Mouse (Mus musculus): ENCODE results near the gene Pla2g5.
"Not testable (repeated sequence)": the region's sequence is repeated elsewhere in the genome, so short reads cannot be mapped to it uniquely, and the experiment has no call there.

Gene Pla2g5

GRCm38 (mm10) chr4:138863344-138863998, at the start of gene Pla2g5:
Gene Pla2g5, minus strand, starts transcription at chr4:138863482.
- no peak for DNase-seq

- no peak for DNase-seq
Measured at GRCm38 (mm10) chr4:138905624-138906337, 42.5 kb upstream of the Pla2g5 start.

- no peak for DNase-seq
Measured at GRCm38 (mm10) chr4:138899361-138899760, 36.1 kb upstream of the Pla2g5 start.

- DNase-seq = not testable (repeated sequence)
Measured at GRCm38 (mm10) chr4:138893789-138894188, 30.5 kb upstream of the Pla2g5 start.

GRCm38 (mm10) chr4:138892655-138893054, 29.4 kb upstream of the Pla2g5 start:
- DNase-seq = no peak

- DNase-seq = no peak
Measured at GRCm38 (mm10) chr4:138889635-138890034, 26.4 kb upstream of the Pla2g5 start.

- DNase-seq = no peak
Measured at GRCm38 (mm10) chr4:138889165-138889564, 25.9 kb upstream of the Pla2g5 start.

- DNase-seq = peak; percentile 62 to 88
Measured at GRCm38 (mm10) chr4:138884261-138884660, 21.0 kb upstream of the Pla2g5 start.

- no peak for DNase-seq
Measured at GRCm38 (mm10) chr4:138882179-138882578, 18.9 kb upstream of the Pla2g5 start.

GRCm38 (mm10) chr4:138880811-138881584, 17.7 kb upstream of the Pla2g5 start:
- no peak for DNase-seq

GRCm38 (mm10) chr4:138879808-138880207, 16.5 kb upstream of the Pla2g5 start:
- DNase-seq = no peak

GRCm38 (mm10) chr4:138878783-138879182, 15.5 kb upstream of the Pla2g5 start:
- no peak for DNase-seq

GRCm38 (mm10) chr4:138877731-138878130, 14.4 kb upstream of the Pla2g5 start, which contains the start of gene Pla2g2e:
Gene Pla2g2e, plus strand, starts transcription at chr4:138877942.
- DNase-seq = no peak

GRCm38 (mm10) chr4:138875986-138876385, 12.7 kb upstream of the Pla2g5 start:
- no peak for DNase-seq

GRCm38 (mm10) chr4:138875275-138875674, 12.0 kb upstream of the Pla2g5 start:
- DNase-seq = not testable (repeated sequence)

GRCm38 (mm10) chr4:138873864-138874263, 10.6 kb upstream of the Pla2g5 start, which contains the start of gene Gm13030:
Gene Gm13030, minus strand, starts transcription at chr4:138873964.
- no peak for DNase-seq

GRCm38 (mm10) chr4:138868666-138869065, 5.4 kb upstream of the Pla2g5 start:
- DNase-seq = no peak

- DNase-seq = peak in 1 of 2 experiments; percentile 72
Measured at GRCm38 (mm10) chr4:138866413-138866812, 3.1 kb upstream of the Pla2g5 start.

GRCm38 (mm10) chr4:138865991-138866390, 2.7 kb upstream of the Pla2g5 start:
- no peak for DNase-seq

GRCm38 (mm10) chr4:138865092-138865491, 1.8 kb upstream of the Pla2g5 start:
- no peak for DNase-seq

- peak in 1 of 2 experiments; percentile 30 for DNase-seq
Measured at GRCm38 (mm10) chr4:138859728-138860127, 3.6 kb downstream of the Pla2g5 start.

GRCm38 (mm10) chr4:138859245-138859644, 4.0 kb downstream of the Pla2g5 start:
- DNase-seq = no peak

- no peak for DNase-seq
Measured at GRCm38 (mm10) chr4:138858446-138858845, 4.8 kb downstream of the Pla2g5 start.

All from spleen, adult 18-20 months (tissue).